Mouse (Mus musculus): ENCODE results near the gene Kcnip1. TPM values are rescaled to one million over a fixed set of nuclear protein-coding genes. Genes with fewer than 3 reads are reported as not detected.

Kcnip1 gene
- polyA plus RNA-seq, 1 experiment from 2014 or later = 0.62 TPM

- Histone ChIP-seq H3K36me3 (ENCODE audit: insufficient read depth) (no peaks in the 10 kb centered on the region), H3K9ac (no peak overlapping the region), H3K9me3 (ENCODE audit: low read depth, low read length) (peaks cover 4% of the 10 kb centered on the region; the same call in 1 of the 2 replicates), H3K27me3 (ENCODE audit: insufficient read depth, low read length) (no peaks in the 10 kb centered on the region), H3K4me2 (no peak overlapping the region), H3K4me1 (ENCODE audit: insufficient read depth) (0 out of 2 replicates have a peak, but pooled peaks cover 3% of the 10 kb centered on the region), H3K27ac (ENCODE audit: low read depth) (no peak overlapping the region), H3K4me3 (ENCODE audit: low read depth, low read length) (no peak overlapping the region)
- no peak for TF ChIP-seq CTCF (IDR thresholded peaks at IDR 0.05; ENCODE audit: low read depth)
- WGBS = 56% methylated on average over 7 of the region's 7 CpGs
- ATAC-seq (ENCODE audit: insufficient read depth) = no peak
- no peak for DNase-seq
Measured at GRCm38 (mm10) chr11:33910982-33911381, 82.0 kb downstream of the Kcnip1 start.

GRCm38 (mm10) chr11:33908360-33909175, 84.4 kb downstream of the Kcnip1 start:
- Histone ChIP-seq H3K27me3 (ENCODE audit: insufficient read depth, low read length) (no peaks in the 10 kb centered on the region), H3K36me3 (ENCODE audit: insufficient read depth) (no peaks in the 10 kb centered on the region), H3K4me2 (no peak overlapping the region), H3K27ac (ENCODE audit: low read depth) (no peak overlapping the region), H3K4me1 (ENCODE audit: insufficient read depth) (0 out of 2 replicates have a peak, but pooled peaks cover 3% of the 10 kb centered on the region), H3K9ac (no peak overlapping the region), H3K4me3 (ENCODE audit: low read depth, low read length) (no peak overlapping the region), H3K9me3 (ENCODE audit: low read depth, low read length) (peaks cover 4% of the 10 kb centered on the region; the same call in 1 of the 2 replicates)
- no peak for ATAC-seq (ENCODE audit: insufficient read depth)
- no peak for TF ChIP-seq CTCF (IDR thresholded peaks at IDR 0.05; ENCODE audit: low read depth)
- no peak for DNase-seq
- WGBS = 69% methylated on average over 4 of the region's 4 CpGs

- Histone ChIP-seq H3K36me3 (ENCODE audit: insufficient read depth) (no peaks in the 10 kb centered on the region), H3K9me3 (ENCODE audit: low read depth, low read length) (peaks cover 4% of the 10 kb centered on the region; the same call in 1 of the 2 replicates), H3K4me1 (ENCODE audit: insufficient read depth) (no peaks in the 10 kb centered on the region), H3K4me3 (ENCODE audit: low read depth, low read length) (no peak overlapping the region), H3K27ac (ENCODE audit: low read depth) (no peak overlapping the region), H3K27me3 (ENCODE audit: insufficient read depth, low read length) (no peaks in the 10 kb centered on the region), H3K4me2 (no peak overlapping the region), H3K9ac (no peak overlapping the region)
- no peak for TF ChIP-seq CTCF (IDR thresholded peaks at IDR 0.05; ENCODE audit: low read depth)
- no peak for ATAC-seq (ENCODE audit: insufficient read depth)
- WGBS = 46% methylated on average over 6 of the region's 6 CpGs
- DNase-seq = no peak
Measured at GRCm38 (mm10) chr11:33903494-33903893, 89.5 kb downstream of the Kcnip1 start.

- Histone ChIP-seq H3K4me2 (no peak overlapping the region), H3K27me3 (ENCODE audit: insufficient read depth, low read length) (no peaks in the 10 kb centered on the region), H3K36me3 (ENCODE audit: insufficient read depth) (no peaks in the 10 kb centered on the region), H3K4me1 (ENCODE audit: insufficient read depth) (no peaks in the 10 kb centered on the region), H3K27ac (ENCODE audit: low read depth) (no peak overlapping the region), H3K4me3 (ENCODE audit: low read depth, low read length) (no peak overlapping the region), H3K9me3 (ENCODE audit: low read depth, low read length) (peaks cover 4% of the 10 kb centered on the region; the same call in 1 of the 2 replicates), H3K9ac (no peak overlapping the region)
- ATAC-seq (ENCODE audit: insufficient read depth) (no peak), DNase-seq (no peak)
- WGBS = 27% methylated on average over 10 of the region's 10 CpGs
- no peak for TF ChIP-seq CTCF (IDR thresholded peaks at IDR 0.05; ENCODE audit: low read depth)
Measured at GRCm38 (mm10) chr11:33902377-33902776, 90.6 kb downstream of the Kcnip1 start.

GRCm38 (mm10) chr11:33901783-33902182, 91.2 kb downstream of the Kcnip1 start:
- H3K36me3 ChIP-seq (ENCODE audit: insufficient read depth) = no peaks in the 10 kb centered on the region
- DNase-seq (no peak), ATAC-seq (ENCODE audit: insufficient read depth) (no peak)
- WGBS = 61% methylated on average over 2 of the region's 2 CpGs
- no peak for TF ChIP-seq CTCF (IDR thresholded peaks at IDR 0.05; ENCODE audit: low read depth)
- H3K4me1 ChIP-seq (ENCODE audit: insufficient read depth) = no peaks in the 10 kb centered on the region
- no peak overlapping the region for H3K27ac ChIP-seq (ENCODE audit: low read depth)
- H3K4me2 ChIP-seq = no peak overlapping the region
- H3K4me3 ChIP-seq (ENCODE audit: low read depth, low read length) = no peak overlapping the region
- H3K9ac ChIP-seq = no peak overlapping the region
- no peaks in the 10 kb centered on the region for H3K27me3 ChIP-seq (ENCODE audit: insufficient read depth, low read length)
- no peaks in the 10 kb centered on the region for H3K9me3 ChIP-seq (ENCODE audit: low read depth, low read length)

- DNase-seq = no peak
- Histone ChIP-seq H3K27me3 (ENCODE audit: insufficient read depth, low read length) (no peaks in the 10 kb centered on the region), H3K36me3 (ENCODE audit: insufficient read depth) (no peaks in the 10 kb centered on the region), H3K4me1 (ENCODE audit: insufficient read depth) (no peaks in the 10 kb centered on the region), H3K4me2 (no peak overlapping the region), H3K9ac (no peak overlapping the region), H3K4me3 (ENCODE audit: low read depth, low read length) (no peak overlapping the region), H3K27ac (ENCODE audit: low read depth) (no peak overlapping the region), H3K9me3 (ENCODE audit: low read depth, low read length) (no peaks in the 10 kb centered on the region)
- no peak for TF ChIP-seq CTCF (IDR thresholded peaks at IDR 0.05; ENCODE audit: low read depth)
- WGBS = 55% methylated on average over 4 of the region's 4 CpGs
- no peak for ATAC-seq (ENCODE audit: insufficient read depth)
Measured at GRCm38 (mm10) chr11:33891084-33891483, 101.9 kb downstream of the Kcnip1 start.

GRCm38 (mm10) chr11:33890382-33890781, 102.6 kb downstream of the Kcnip1 start:
- H3K4me1 ChIP-seq (ENCODE audit: insufficient read depth) = no peaks in the 10 kb centered on the region
- WGBS = 85% methylated on average over 2 of the region's 2 CpGs
- H3K9ac ChIP-seq = no peak overlapping the region

More at GRCm38 (mm10) chr11:33890382-33890781, 102.6 kb downstream of the Kcnip1 start:
- H3K4me2 ChIP-seq = no peak overlapping the region
- ATAC-seq (ENCODE audit: insufficient read depth) = no peak
- no peaks in the 10 kb centered on the region for H3K36me3 ChIP-seq (ENCODE audit: insufficient read depth)
- H3K9me3 ChIP-seq (ENCODE audit: low read depth, low read length) = no peaks in the 10 kb centered on the region
- no peak for DNase-seq
- no peak for TF ChIP-seq CTCF (IDR thresholded peaks at IDR 0.05; ENCODE audit: low read depth)
- no peaks in the 10 kb centered on the region for H3K27me3 ChIP-seq (ENCODE audit: insufficient read depth, low read length)
- no peak overlapping the region for H3K27ac ChIP-seq (ENCODE audit: low read depth)
- no peak overlapping the region for H3K4me3 ChIP-seq (ENCODE audit: low read depth, low read length)
